Mouse (Mus musculus) layer of hippocampus, postnatal 14 days (tissue): ENCODE measurements around the gene Ptcd3. TPM values are rescaled to one million over a fixed set of nuclear protein-coding genes. Genes with fewer than 3 reads are reported as not detected.
"Not testable (repeated sequence)": the region's sequence is repeated elsewhere in the genome, so short reads cannot be mapped to it uniquely, and the experiment has no call there.

ENCODE experiments used
- DNase-seq, 2 experiments: peaks; one replicate each; pipeline ENCODE4 v3.0.0; 2021 to 2022; ENCODE audit warnings: low spot score in 2 of 2, mixed read lengths in 1 of 2
- long read RNA-seq, 2 experiments: library from polyadenylated mRNA; stranded (forward); transcript quantifications; one replicate each; pipeline ENCODE4 v2.0.0; 2021
- total RNA-seq, 2 experiments: library from RNA; stranded (reverse); gene quantifications; 2 replicates each; pipeline ENCODE4 v1.2.3; 2021

The Ptcd3 gene
- total RNA-seq, result 10 to 100 TPM; 63.6 to 71.6 TPM
- long read RNA-seq, experiment 1, partial matches to known transcripts, result 2 of 45 reads
- long read RNA-seq, experiment 1, other reads (novel, unspliced or antisense), result 42 of 45 reads
- long read RNA-seq, experiment 2, partial matches to known transcripts, result 0 of 49 reads
- long read RNA-seq, experiment 2, other reads (novel, unspliced or antisense), result 49 of 49 reads

DNA sequence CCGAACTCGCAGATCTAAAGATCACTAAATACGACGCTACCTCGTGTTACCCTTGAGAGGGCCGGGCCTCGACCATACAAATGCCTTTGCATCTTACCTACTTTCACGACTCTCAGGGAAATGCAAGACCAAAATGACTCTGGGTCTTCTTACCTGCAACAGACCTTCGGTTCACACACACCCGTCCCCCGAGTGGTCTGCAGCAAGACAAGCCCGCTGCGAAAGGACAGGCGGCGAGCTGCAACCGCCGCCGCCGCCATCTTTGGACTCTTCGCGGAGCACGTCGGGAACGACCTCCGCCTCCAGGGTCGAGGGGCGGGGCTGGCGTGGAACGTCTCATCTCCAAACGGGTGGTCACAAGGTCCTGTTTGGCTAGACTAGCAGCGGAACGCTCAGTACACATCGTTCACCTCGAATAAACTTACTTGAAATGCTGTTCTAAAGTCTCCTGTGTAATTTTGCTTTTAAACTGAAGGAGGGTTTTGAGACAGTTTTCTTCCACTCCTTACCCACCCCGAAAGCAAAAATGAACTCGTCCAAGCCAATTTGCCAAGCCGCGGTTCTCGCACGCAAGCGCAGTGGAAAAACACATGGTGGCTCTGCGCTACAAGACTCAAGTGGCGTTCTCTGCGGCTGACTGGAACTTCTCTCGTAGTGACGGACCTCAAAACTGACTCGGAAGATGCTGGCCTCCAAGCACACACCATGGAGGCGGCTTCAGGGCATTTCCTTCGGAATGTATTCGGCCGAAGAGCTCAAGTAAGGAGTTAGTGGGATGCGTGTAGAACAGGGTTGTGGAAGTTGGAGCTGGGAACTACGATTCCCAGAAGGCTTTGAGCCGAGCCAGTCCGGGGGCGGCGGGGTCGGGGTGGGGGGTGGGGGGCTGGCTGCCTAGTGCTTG, at the start of gene Ptcd3, which contains the start of gene Polr1a:
Gene Ptcd3 (minus strand): TSS at position 270 of the 901 bp plus-strand sequence.
Gene Polr1a (plus strand): TSS at position 573 of the 901 bp plus-strand sequence.
- peak; percentile 94 to 98 for DNase-seq

DNA sequence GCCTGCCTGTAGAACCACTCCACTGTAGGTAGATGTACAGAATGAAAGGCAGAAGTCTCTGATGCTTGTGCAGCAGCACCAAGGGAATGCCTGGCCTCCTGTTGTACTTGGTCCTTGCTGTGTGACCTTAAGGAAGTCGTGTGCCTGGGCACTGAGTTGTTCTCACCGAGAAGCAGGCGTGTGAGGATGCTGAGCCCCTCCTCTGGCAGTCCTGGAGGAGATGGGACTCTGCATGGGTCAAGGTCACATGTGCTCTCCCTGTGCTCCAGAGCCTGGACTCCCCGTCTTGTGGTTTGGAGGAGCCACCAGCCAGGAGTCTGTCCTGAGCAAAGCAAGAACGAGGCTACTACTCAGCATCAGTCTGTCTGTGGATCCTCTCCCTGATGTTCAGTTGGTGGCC, 42.6 kb upstream of the Ptcd3 start:
- no peak for DNase-seq

DNA sequence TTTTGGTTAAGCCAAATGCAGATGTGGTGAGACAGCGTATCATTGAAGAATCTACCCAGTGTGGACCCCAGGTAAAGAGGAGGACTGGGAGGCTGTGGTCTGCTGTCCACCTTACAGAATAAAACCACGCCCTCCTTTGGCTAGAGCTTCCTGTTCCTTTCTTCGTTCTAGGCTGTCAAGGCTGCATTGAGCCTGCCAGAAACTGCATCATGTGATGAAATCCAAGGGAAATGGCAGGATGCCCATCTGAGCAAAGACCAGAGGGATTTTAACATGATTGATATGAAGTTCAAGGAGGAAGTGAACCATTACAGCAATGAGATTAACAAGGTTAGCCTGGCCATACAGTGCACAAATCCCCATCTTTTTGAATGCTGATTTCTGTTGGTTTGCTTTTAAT, 42.0 kb upstream of the Ptcd3 start:
- DNase-seq, result no peak

DNA sequence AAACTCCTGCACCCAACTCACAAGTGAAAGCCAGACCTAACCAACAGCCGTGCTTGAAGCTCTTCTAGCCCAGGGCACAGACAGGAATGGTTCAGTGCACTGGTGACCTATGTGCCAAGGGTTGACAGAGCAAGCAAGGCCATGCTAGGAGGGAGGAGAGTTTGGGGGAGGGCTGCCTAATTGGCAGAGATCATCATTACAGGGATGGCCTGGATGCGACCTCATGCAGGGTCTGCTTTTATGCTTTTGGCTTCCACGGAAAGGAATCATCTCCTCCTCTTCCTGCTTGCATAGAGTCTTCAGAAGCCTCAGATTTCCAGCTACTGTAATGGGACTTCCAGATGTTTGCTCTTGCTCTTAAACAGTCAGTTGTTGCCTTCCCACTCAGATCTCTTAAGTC, 41.2 kb upstream of the Ptcd3 start:
- DNase-seq, result no peak

DNA sequence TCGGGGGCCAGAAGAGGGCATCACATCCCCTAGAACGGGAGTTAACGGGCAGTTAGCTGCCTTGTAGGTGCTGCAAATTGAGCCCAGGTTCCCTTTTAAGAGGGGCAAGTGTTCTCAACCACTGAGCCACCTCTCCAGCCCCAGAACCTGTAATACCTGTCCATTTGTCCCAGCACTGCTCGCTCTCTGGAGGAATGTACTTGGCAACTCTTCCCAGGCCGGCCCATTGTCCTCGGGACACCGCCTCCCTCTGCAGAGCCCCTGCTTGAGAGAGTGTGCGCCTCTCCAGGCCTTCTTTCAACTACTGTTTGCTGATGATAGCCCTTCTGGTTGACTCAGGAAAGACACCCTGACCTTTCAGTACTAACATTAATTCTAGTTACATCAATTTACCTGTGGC, 37.6 kb upstream of the Ptcd3 start:
- DNase-seq, result no peak

DNA sequence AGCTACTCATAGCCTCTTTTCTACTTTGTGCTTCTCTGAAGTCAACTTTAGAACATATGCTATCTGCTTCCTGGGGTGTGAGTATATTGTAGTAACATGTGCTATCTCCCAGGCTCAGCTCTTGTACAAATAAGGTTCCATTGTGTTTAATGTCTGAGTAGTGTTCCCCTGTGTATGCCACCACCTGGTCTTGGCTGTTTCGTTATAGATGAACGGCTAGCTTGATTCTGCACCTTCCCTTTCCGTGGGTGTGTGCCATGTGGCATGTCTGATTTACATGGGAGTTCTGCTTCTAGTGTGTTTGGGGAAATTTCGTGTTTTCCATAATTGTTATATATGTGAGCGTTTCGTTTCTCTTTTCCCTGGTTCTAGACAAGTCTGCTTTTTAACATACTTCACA, 36.6 kb upstream of the Ptcd3 start:
- peak in 1 of 2 experiments; percentile 33 for DNase-seq

DNA sequence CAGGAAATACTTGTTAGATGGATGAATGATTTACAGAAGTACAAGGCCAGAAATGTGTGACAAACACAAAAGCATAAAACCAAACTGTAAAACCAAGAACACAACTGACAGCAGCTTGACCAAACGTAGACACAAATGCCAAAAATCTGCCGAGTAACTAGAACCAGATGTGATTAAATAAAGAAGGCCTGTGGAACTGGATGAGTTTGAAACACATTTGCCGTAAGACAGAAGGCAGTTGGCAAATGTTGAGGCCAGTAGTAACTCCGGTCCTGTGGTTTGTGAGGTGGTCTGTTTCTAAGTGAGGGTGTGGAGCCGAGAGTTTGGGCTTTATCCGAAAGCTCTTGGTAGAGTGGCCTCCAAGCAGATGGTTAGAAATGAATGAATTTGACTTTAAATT, 32.4 kb upstream of the Ptcd3 start:
- no peak for DNase-seq

DNA sequence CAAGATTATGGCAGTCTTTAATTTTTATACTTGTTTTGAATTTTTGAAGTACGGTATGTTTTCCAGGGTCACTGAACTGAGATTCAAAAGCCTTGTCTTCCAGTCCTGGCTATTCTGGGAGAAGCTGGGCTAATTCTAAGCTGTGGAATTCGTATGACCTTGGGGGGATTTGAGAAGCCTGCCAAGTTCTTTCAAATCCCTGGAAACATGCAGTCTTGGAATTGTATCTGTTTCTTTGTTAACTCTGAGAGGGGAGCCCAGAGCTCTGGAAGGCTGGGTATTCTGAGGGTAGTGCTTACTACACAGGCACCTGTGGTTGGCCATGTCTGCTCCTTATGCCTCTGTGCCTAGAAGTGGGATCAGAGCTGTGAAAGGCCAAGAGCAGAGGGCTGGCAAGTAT, 27.2 kb upstream of the Ptcd3 start:
- DNase-seq, result no peak

DNA sequence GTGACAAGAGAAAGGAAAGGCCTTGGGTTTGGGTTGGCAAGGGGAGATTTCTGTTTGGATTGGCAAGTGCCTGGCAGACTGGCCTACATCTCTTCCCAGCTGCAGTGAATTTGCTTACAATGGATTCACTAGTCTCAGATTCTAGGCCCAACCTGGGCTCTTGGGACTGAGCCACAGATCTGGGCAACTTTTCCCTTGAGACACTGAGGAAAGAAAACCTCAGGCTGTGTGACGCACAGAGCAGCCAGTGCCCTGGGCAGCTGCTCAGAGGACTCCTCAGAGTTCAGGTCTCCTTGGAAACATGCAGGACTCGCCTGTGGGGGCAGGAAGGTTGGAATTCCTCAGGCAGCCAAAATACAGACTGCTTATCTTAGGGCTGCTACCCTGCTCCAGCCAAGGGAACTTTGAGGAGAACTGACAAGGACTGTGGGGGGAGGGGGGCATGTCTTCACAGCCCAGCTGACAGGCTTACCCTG, 25.6 kb upstream of the Ptcd3 start:
- peak in 1 of 2 experiments; percentile 37 for DNase-seq

DNA sequence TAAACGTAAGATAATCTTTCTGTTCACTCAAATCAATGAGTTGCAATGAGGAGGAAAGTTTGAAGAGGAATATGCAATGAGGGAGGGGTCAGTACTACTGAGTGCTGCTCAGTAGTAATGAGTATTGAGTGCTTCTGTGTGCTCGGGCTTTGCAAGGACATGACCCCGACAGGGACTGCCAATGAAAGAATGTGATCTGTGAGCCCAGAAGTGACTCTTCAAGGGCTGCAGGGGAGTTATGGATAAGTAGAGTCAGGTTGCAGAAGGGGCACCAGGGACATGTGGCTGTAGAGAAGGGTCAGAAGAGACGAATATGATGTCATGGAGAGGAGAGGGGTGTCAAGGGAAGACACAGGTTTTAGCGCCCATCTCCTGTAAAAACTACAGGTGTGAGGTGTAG, 23.8 kb upstream of the Ptcd3 start:
- DNase-seq, result no peak

DNA sequence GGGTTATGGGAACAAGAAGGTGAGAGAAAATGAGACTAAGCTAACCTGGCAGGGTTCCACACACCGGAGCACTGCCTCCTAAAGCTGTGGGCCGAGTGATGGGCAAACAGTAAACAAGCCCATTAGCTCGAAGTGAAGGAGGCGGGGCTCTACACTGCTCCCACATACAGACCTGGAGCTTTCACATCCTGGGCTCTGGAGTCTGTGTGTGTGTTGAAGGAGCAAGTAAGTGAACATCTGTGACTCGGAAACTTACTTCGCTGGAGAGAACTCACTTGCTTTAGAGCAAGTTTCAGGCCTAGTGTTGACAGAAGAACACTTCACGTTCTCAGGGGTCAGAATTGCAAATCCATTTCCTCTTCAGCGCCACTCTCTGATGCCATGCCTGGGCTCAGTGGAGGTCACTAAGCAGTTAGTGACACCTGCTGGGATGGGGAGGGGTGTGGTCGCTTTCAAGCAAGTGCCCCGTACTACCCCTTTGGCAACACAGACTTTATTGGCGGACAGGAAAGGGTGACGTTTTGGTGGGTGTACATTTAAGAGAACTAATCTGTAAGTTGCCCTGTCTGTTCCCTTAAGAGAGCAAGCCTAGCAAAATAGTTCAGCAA, 22.4 kb upstream of the Ptcd3 start:
- no peak for DNase-seq

DNA sequence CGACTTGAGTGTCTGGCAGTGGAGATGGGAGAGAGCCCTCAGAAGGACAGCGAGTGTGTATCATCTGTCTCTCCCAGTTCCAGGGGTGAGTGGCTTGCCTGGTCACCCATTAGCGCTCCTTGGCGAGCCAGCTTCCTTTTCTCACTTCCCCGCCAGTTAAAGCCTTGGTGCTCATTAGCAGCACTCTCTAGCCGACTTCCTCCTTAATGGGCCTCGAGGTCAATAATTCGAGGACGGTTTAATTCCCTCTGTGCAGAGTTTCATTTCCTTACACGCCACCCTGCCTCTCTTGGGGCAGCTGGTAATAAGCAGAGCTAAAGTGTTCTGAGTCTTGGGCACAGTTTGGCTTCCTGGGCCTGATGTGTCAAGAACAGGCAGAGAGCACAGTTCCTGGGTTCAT, 21.5 kb upstream of the Ptcd3 start:
- no peak for DNase-seq

DNA sequence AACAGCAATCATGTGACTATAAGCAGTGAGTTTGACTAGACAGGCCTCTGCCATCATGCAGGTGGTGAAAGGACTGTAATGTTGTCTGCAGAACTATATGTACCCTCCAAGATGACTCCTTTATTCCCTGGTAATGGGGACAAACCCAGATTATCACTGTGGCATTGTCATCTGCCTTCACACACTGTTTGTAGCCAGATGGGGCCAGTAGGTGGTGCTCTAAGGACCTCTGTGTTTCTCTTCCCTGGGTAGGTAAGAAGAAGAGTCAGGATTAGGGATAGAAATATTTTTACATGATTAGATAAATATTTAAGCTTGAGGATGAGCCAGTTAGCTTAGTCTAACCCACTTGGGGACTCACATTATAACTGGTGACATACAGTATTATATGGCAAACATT, 19.4 kb upstream of the Ptcd3 start:
- peak; percentile 61 to 74 for DNase-seq

DNA sequence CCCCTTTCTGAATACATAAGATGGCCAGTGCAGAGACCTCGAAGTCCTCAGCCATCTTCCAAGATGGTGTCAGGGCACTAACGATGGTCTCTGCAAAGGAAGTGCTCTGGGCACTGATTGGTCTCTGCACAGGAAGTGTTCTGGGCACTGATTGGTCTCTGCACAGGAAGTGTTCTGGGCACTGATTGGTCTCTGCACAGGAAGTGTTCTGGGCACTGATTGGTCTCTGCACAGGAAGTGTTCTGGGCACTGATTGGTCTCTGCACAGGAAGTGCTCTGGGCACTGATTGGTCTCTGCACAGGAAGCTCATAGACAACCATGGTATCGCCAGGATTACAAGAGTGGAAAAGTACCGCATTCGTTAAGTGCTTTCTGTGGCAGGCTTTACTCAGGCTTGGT, 16.7 kb upstream of the Ptcd3 start:
- DNase-seq, result not testable (repeated sequence)

DNA sequence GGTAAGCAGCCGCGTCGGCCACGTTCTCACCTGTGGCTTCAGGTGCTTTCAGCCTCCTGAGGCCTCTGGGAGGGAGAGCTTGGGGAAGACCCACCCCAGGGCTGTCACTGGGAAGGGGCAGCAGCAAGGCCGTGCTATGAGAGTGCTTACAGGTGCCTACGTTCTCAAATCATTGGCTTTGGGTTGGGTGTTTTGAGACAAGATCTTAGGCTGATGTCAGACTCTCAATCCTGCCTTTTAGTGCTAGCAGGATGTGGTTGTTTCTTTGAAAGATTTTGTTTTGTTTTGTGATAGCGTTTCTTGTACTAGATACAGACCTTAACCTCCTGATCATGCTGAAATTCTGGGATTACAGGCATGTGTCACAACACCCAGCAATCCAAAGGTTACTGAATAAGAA, 12.2 kb upstream of the Ptcd3 start:
- no peak for DNase-seq

DNA sequence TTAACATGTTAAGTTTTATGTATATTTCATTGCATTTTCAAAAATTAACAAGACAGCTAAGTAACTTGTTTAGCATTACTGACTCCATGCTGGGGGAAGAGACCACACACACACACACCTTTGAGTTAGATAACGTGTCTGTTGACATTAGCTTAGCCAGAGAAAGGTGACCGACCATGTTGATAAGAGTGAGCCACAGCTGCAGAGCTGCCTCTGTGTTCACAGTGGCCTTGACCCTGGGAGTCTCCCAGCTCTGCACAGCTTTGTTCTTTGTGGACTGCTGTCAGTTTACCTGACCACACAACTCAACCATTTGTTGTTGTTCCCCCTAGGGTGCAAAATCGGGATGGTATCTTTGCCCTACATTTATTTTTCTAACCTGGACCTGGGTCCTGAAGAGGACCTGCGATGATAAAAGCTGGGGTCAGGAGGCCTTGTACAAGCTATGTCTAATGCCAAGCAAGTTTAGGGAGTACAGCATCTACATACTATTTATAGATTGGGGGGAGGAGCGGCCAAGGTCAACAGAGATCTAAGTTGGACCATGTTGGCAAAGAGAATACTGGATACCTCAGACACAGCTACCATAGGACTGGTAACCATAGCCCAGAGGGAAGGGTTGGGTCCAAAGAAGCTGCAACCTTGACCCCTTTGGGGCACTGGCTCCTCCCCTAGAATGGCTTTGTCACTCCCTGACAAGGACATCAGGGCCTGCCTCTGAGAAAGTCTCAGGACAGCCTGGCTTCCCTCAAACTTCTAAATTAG, 3.3 kb upstream of the Ptcd3 start:
- DNase-seq, result no peak

DNA sequence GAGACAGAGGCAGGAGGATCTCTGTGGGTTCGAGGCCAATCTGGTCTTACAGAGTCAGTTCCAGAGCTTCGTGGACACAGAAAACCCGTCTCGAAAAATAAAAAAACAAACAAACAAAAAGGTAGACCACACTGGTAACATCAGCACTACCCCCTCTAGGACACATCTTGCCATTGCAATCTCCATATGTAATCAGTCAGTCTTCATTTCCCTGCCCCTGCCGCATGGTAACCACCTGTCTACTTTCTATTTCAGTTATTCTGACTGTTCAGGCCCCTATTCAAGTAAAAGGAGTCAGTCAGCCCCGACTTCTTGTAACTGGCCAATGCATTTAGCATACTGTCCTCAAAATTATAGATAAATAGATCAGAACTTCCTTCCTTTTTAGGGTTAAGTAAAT, 1.3 kb upstream of the Ptcd3 start:
- no peak for DNase-seq

DNA sequence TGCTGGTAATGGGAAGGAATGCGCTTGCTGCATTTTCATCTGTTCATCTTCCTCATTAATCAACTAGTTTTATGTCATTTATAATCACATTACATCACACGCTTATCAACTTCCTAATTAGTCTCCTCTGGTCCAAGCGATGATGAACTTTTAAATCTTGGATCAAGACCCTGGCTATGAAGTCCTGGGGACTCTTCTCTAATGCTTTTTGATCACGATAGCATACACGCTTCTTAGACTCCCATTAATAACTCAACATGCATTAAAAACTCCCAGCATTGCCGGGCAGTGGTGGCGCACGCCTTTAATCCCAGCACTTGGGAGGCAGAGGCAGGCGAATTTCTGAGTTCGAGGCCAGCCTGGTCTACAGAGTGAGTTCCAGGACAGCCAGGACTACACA, 834 bp upstream of the Ptcd3 start:
- DNase-seq, result peak in 1 of 2 experiments; percentile 16

DNA sequence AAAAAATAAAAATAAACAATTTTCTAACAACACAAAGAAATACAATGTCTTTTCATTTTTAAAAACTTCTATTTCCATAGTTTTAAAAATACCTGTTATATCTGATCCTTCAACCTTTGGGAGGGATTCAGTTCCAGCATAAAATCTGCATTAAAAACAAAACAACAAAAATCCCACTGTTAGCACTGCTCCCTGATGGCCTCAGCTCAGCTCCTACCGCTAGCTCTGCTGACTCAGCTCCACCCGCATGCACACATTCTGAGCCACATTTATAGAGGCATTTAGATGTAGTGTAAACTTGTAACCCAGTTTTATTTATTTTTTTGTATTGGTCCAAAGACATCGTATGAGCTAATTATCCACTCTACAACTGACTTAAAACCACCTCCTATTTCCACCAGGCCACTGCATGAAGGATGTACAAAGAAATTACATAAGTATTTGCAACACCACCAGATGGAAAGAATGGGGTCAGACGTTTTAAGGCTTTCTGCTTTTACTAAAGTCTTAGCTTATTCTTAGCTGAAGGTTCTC, 781 bp downstream of the Ptcd3 start:
- no peak for DNase-seq

DNA sequence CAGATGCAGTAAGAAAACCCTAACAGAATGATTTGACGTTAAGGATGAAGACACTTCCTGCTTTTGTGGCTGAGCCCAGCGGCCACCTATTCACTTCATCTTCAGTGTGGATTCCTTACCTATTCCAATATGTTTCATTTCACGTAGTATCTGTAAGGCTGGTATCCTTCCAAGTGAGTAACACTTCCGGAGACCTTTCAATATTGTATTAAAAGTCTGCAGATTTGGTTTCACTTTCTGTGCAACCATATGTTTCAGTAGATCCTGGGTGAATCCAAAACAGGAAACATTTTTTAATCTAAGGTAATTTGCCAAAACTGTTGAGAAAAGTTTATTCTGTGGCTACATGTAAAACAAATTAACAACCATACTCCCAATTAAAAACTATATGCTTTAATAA, 15.3 kb downstream of the Ptcd3 start:
- no peak for DNase-seq
